Mouse (Mus musculus): Measurements from ENCODE around the gene 4930452B06Rik.
A peak's percentile ranks its signal among the peaks of the same experiment; 100 is the strongest.

Gene 4930452B06Rik

GRCm38 (mm10) chr14:8525232-8525631 is 140.8 kb downstream of the 4930452B06Rik start:
- no peak for ATAC-seq (ENCODE audit: low TSS enrichment)

- ATAC-seq (ENCODE audit: low TSS enrichment): no peak
Observed at GRCm38 (mm10) chr14:8517681-8518080, 148.4 kb downstream of the 4930452B06Rik start.

GRCm38 (mm10) chr14:8514071-8514470 is 152.0 kb downstream of the 4930452B06Rik start:
- no peak for ATAC-seq (ENCODE audit: low TSS enrichment)

GRCm38 (mm10) chr14:8511276-8511675 is 154.8 kb downstream of the 4930452B06Rik start:
- ATAC-seq (ENCODE audit: low TSS enrichment): peak; percentile 84

- no peak for ATAC-seq (ENCODE audit: low TSS enrichment)
Observed at GRCm38 (mm10) chr14:8510288-8510959, 155.6 kb downstream of the 4930452B06Rik start.

GRCm38 (mm10) chr14:8508669-8509068 is 157.4 kb downstream of the 4930452B06Rik start:
- no peak for ATAC-seq (ENCODE audit: low TSS enrichment)

- ATAC-seq (ENCODE audit: low TSS enrichment): no peak
Observed at GRCm38 (mm10) chr14:8504206-8504605, 161.8 kb downstream of the 4930452B06Rik start.

GRCm38 (mm10) chr14:8503345-8503744 is 162.7 kb downstream of the 4930452B06Rik start:
- ATAC-seq (ENCODE audit: low TSS enrichment): peak; percentile 60

- ATAC-seq (ENCODE audit: low TSS enrichment): peak; percentile 86
Observed at GRCm38 (mm10) chr14:8502496-8502895, 163.5 kb downstream of the 4930452B06Rik start.

- ATAC-seq (ENCODE audit: low TSS enrichment): no peak
Observed at GRCm38 (mm10) chr14:8495691-8496090, 170.3 kb downstream of the 4930452B06Rik start.

GRCm38 (mm10) chr14:8494952-8495351 is 171.1 kb downstream of the 4930452B06Rik start:
- ATAC-seq (ENCODE audit: low TSS enrichment): no peak

- no peak for ATAC-seq (ENCODE audit: low TSS enrichment)
Observed at GRCm38 (mm10) chr14:8494260-8494659, 171.8 kb downstream of the 4930452B06Rik start.

GRCm38 (mm10) chr14:8478098-8478497 is 187.9 kb downstream of the 4930452B06Rik start:
- ATAC-seq (ENCODE audit: low TSS enrichment): no peak

- no peak for ATAC-seq (ENCODE audit: low TSS enrichment)
Observed at GRCm38 (mm10) chr14:8477348-8477747, 188.7 kb downstream of the 4930452B06Rik start.

- peak; percentile 76 for ATAC-seq (ENCODE audit: low TSS enrichment)
Observed at GRCm38 (mm10) chr14:8476606-8477005, 189.4 kb downstream of the 4930452B06Rik start.

- no peak for ATAC-seq (ENCODE audit: low TSS enrichment)
Observed at GRCm38 (mm10) chr14:8475851-8476250, 190.2 kb downstream of the 4930452B06Rik start.

GRCm38 (mm10) chr14:8472884-8473283 is 193.2 kb downstream of the 4930452B06Rik start:
- no peak for ATAC-seq (ENCODE audit: low TSS enrichment)

GRCm38 (mm10) chr14:8464401-8465154 is 201.5 kb downstream of the 4930452B06Rik start:
- ATAC-seq (ENCODE audit: low TSS enrichment): 0 out of 2 replicates have a peak, but pooled peaks have one; percentile 28

- ATAC-seq (ENCODE audit: low TSS enrichment): no peak
Observed at GRCm38 (mm10) chr14:8462973-8463372, 203.1 kb downstream of the 4930452B06Rik start.

GRCm38 (mm10) chr14:8462321-8462909 is 203.6 kb downstream of the 4930452B06Rik start:
- ATAC-seq (ENCODE audit: low TSS enrichment): no peak

GRCm38 (mm10) chr14:8460226-8461129 is 205.6 kb downstream of the 4930452B06Rik start:
- peak; percentile 94 for ATAC-seq (ENCODE audit: low TSS enrichment)

GRCm38 (mm10) chr14:8459759-8460158 is 206.3 kb downstream of the 4930452B06Rik start:
- peak; percentile 38 for ATAC-seq (ENCODE audit: low TSS enrichment)
